Mouse (Mus musculus) kidney, postnatal 0 days (tissue): Measurements from ENCODE around the gene Crb3. TPM values are rescaled to one million over a fixed set of nuclear protein-coding genes. Genes with fewer than 3 reads are reported as not detected.

Experiments
- ATAC-seq: fragments of 200-750 bp; cut with Nextera tagmentation; replicated peaks from 2 replicates; pipeline ENCODE4 v1.8.0; 2017; ENCODE audit warnings: low read depth, moderate number of reproducible peaks, moderate TSS enrichment, moderate library complexity; ENCODE audit not compliant: low FRiP score
- DNase-seq: peaks from one replicate; pipeline ENCODE4 v3.0.0-alpha.2; 2016; ENCODE audit warnings: low spot score
- H3K27ac ChIP-seq: fragments of 300-500 bp; sonication (generic); 2 replicates; pipeline ENCODE4 v1.5.1; 2014; ENCODE audit warnings: mild to moderate bottlenecking
- H3K27me3 ChIP-seq: fragments of 300-500 bp; sonication (generic); 2 replicates; pipeline ENCODE4 v1.6.1; 2014; ENCODE audit warnings: low read length, mixed read lengths; ENCODE audit not compliant: insufficient read depth
- H3K36me3 ChIP-seq: fragments of 300-500 bp; sonication (generic); 2 replicates; pipeline ENCODE4 v1.6.1; 2014; ENCODE audit warnings: low read length, mixed read lengths; ENCODE audit not compliant: insufficient read depth
- H3K4me1 ChIP-seq: fragments of 300-500 bp; sonication (generic); replicated peaks from 2 replicates; pipeline ENCODE4 v1.6.1; 2014; ENCODE audit warnings: antibody characterized with exemption, low read length, mixed read lengths; ENCODE audit not compliant: insufficient read depth
- H3K4me2 ChIP-seq: fragments of 300-500 bp; sonication (generic); 2 replicates; pipeline ENCODE4 v1.6.1; 2014; ENCODE audit warnings: mild to moderate bottlenecking, low read length, moderate library complexity, mixed read lengths
- H3K4me3 ChIP-seq: fragments of 300-500 bp; sonication (generic); replicated peaks from 2 replicates; pipeline ENCODE4 v1.5.1; 2014; ENCODE audit warnings: low read depth, low read length
- H3K9ac ChIP-seq: fragments of 300-500 bp; sonication (generic); 2 replicates; pipeline ENCODE4 v1.6.1; 2014; ENCODE audit warnings: low read depth, low read length
- H3K9me3 ChIP-seq: fragments of 300-500 bp; sonication (generic); replicated peaks from 2 replicates; pipeline ENCODE4 v1.6.1; 2016; ENCODE audit warnings: low read length, inconsistent platforms, mixed read lengths
- CTCF ChIP-seq: IDR thresholded peaks from 2 replicates; pipeline ENCODE4 v1.5.1; 2016; ENCODE audit warnings: antibody characterized with exemption, low read depth, mild to moderate bottlenecking, moderate library complexity
- WGBS: fragments of 180-500 bp; shearing (Covaris S2); extraction: QIAGEN DNeasy Blood & Tissue Kit; methylation state at CpG from one replicate; pipeline ENCODE4 v1.1.7; 2014; 5-methylcytosine and 5-hydroxymethylcytosine counted together
- polyA plus RNA-seq: library from polyadenylated mRNA; unstranded; fragments of >200 nt; fragmentation: Nextera tagmentation; extraction: Ambion mirVana; gene quantifications from 2 replicates; pipeline ENCODE4 v1.2.1, GENCODE M21; 2015

The Crb3 gene
- polyA plus RNA-seq, 1 experiment from 2014 or later: 90.9 TPM

DNA sequence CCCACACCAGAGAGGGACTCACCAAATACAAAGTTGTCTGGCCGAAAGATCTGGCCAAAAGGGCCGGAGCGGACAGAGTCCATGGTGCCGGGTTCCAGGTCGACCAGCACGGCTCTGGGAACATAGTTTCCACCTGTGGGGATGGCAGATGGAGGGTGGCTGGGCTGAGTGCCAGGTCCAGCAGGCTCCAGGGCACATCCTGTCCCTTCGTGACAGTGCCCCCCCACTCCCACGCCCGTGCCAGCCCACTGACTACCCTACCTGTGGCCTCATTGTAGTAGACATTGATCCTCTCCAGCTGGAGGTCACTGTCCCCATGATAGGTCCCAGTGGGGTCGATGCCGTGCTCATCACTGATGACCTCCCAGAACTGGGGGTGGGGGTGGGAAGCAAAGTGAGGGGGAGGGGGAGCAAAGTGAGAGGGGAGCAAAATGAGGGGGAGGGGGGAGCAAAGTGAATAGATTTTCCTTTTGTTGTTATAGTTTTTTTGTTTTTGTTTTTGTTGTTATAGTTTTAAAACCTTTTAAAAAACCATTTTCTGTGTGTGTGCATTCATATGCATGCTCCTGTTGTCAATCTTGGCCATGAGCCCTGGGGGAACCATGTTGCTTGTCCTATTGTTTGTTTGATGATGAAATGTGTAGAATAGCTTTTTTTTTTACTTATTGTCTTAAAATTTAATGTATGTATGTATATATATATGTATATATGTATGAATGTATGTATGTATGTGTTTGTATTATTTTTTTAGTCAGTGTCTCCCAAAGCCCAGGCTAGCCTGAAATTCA is 27.3 kb downstream of the Crb3 start:
- no peak overlapping the region for H3K4me2 ChIP-seq
- no peaks in the 10 kb centered on the region for H3K9me3 ChIP-seq
- no peak for TF ChIP-seq CTCF
- WGBS: 84% methylated on average over 11 of the region's 11 CpGs
- peaks cover 6% of the 10 kb centered on the region for H3K4me1 ChIP-seq
- H3K27me3 ChIP-seq: no peaks in the 10 kb centered on the region
- no peak overlapping the region for H3K9ac ChIP-seq
- no peak overlapping the region for H3K4me3 ChIP-seq
- ATAC-seq: no peak
- no peak for DNase-seq
- no peak overlapping the region for H3K27ac ChIP-seq
- H3K36me3 ChIP-seq: no peaks in the 10 kb centered on the region

GRCm38 (mm10) chr17:57087049-57087832 is 28.3 kb downstream of the Crb3 start, which contains the start of gene Tubb4a:
Gene Tubb4a (minus strand): TSS chr17:57087782.
- Histone ChIP-seq H3K4me2 (peak within 1 kb of the TSS; percentile 53), H3K4me1 (peaks cover 6% of the 10 kb centered on the region), H3K9me3 (no peaks in the 10 kb centered on the region), H3K4me3 (peak within 1 kb of the TSS; percentile 39), H3K27me3 (no peaks in the 10 kb centered on the region), H3K9ac (peak within 1 kb of the TSS; percentile 24; the same call in 1 of the 2 replicates), H3K36me3 (no peaks in the 10 kb centered on the region), H3K27ac (no peak within 1 kb of the TSS)
- ATAC-seq (peak; percentile 77), DNase-seq (peak; percentile 50)
- TF ChIP-seq CTCF: no peak
- WGBS: 2% methylated on average over 31 of the region's 31 CpGs

- Histone ChIP-seq H3K4me3 (no peak overlapping the region), H3K9me3 (no peaks in the 10 kb centered on the region), H3K36me3 (no peaks in the 10 kb centered on the region), H3K9ac (no peak overlapping the region), H3K27me3 (no peaks in the 10 kb centered on the region), H3K27ac (no peak overlapping the region), H3K4me2 (no peak overlapping the region), H3K4me1 (no peaks in the 10 kb centered on the region)
- WGBS: 89% methylated on average over 3 of the region's 3 CpGs
- no peak for ATAC-seq
- TF ChIP-seq CTCF: no peak
- DNase-seq: no peak
Observed at GRCm38 (mm10) chr17:57094222-57094621, 35.3 kb downstream of the Crb3 start.

- Histone ChIP-seq H3K9ac (no peak overlapping the region), H3K4me1 (no peaks in the 10 kb centered on the region), H3K4me2 (peak overlapping the region; percentile 51), H3K4me3 (peak overlapping the region; percentile 8), H3K36me3 (no peaks in the 10 kb centered on the region), H3K27me3 (no peaks in the 10 kb centered on the region), H3K9me3 (no peaks in the 10 kb centered on the region), H3K27ac (no peak overlapping the region)
- 1% methylated on average over 18 of the region's 19 CpGs for WGBS
- peak; percentile 94 for DNase-seq
- TF ChIP-seq CTCF: no peak
- ATAC-seq: peak; percentile 92
Observed at GRCm38 (mm10) chr17:57095855-57096622, 37.1 kb downstream of the Crb3 start.

GRCm38 (mm10) chr17:57096623-57096920 is 37.7 kb downstream of the Crb3 start:
- peak overlapping the region; percentile 8 for H3K4me3 ChIP-seq
- no peaks in the 10 kb centered on the region for H3K36me3 ChIP-seq
- H3K4me2 ChIP-seq: peak overlapping the region; percentile 51
- WGBS: 0% methylated on average over 11 of the region's 11 CpGs
- peak; percentile 92 for TF ChIP-seq CTCF
- H3K27ac ChIP-seq: no peak overlapping the region
- H3K27me3 ChIP-seq: no peaks in the 10 kb centered on the region
- no peak overlapping the region for H3K9ac ChIP-seq
- no peaks in the 10 kb centered on the region for H3K4me1 ChIP-seq
- ATAC-seq: peak; percentile 75
- no peaks in the 10 kb centered on the region for H3K9me3 ChIP-seq
- peak; percentile 78 for DNase-seq

DNA sequence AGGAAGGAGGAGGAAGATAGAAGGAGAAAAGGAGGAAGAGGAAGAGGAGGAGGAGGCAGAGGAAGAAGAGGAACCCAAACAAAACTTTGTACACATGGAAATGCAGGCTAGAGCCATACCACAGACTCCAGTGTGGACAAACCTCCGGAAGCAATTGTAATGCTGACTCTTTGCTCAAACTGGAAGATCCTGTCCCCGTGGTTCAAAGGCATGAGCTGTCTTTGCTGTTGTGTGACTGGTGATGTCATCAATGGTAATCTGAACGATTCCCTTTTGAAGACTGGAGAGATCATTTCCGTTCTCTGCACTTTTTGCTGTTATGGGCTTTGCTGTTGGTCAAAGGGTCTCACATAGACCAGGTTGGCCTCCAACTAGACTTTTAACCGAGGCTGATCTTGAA is 39.4 kb downstream of the Crb3 start:
- TF ChIP-seq CTCF: no peak
- no peaks in the 10 kb centered on the region for H3K36me3 ChIP-seq
- no peaks in the 10 kb centered on the region for H3K9me3 ChIP-seq
- H3K4me3 ChIP-seq: no peak overlapping the region
- 85% methylated on average over 5 of the region's 5 CpGs for WGBS
- no peak overlapping the region for H3K4me2 ChIP-seq
- no peaks in the 10 kb centered on the region for H3K27me3 ChIP-seq
- no peak overlapping the region for H3K9ac ChIP-seq
- H3K4me1 ChIP-seq: no peaks in the 10 kb centered on the region
- H3K27ac ChIP-seq: no peak overlapping the region
- DNase-seq (no peak), ATAC-seq (no peak)
